Mouse (Mus musculus): ENCODE data around the gene Rpl9-ps1. TPM values are rescaled to one million over a fixed set of nuclear protein-coding genes. Genes with fewer than 3 reads are reported as not detected.

Rpl9-ps1 gene
- polyA plus RNA-seq, 1 experiment from 2014 or later: not detected

- ATAC-seq (ENCODE audit: insufficient read depth, low FRiP score, low TSS enrichment) (no peak), DNase-seq (ENCODE audit: low spot score) (no peak)
- Histone ChIP-seq H3K9ac (ENCODE audit: low read length) (no peak overlapping the region), H3K4me2 (ENCODE audit: low read depth) (no peak overlapping the region), H3K36me3 (ENCODE audit: control insufficient read depth, insufficient read depth, low read length) (no peaks in the 10 kb centered on the region), H3K27me3 (ENCODE audit: control insufficient read depth, insufficient read depth, low read length) (no peaks in the 10 kb centered on the region), H3K9me3 (ENCODE audit: control insufficient read depth, low read length) (no peaks in the 10 kb centered on the region), H3K4me3 (ENCODE audit: low read depth, low read length) (no peak overlapping the region), H3K27ac (ENCODE audit: low read depth, low read length) (no peak overlapping the region), H3K4me1 (ENCODE audit: control insufficient read depth, insufficient read depth, low read length) (no peaks in the 10 kb centered on the region)
- 80% methylated on average over 2 of the region's 2 CpGs for WGBS
These were observed 34.5 kb downstream of the Rpl9-ps1 start for GRCm38 (mm10) chr11:83610900-83611299.

- WGBS: 66% methylated on average over 1 of the region's 1 CpGs
- Histone ChIP-seq H3K9me3 (ENCODE audit: control insufficient read depth, low read length) (no peaks in the 10 kb centered on the region), H3K36me3 (ENCODE audit: control insufficient read depth, insufficient read depth, low read length) (no peaks in the 10 kb centered on the region), H3K9ac (ENCODE audit: low read length) (no peak overlapping the region), H3K4me3 (ENCODE audit: low read depth, low read length) (no peak overlapping the region), H3K4me2 (ENCODE audit: low read depth) (no peak overlapping the region), H3K4me1 (ENCODE audit: control insufficient read depth, insufficient read depth, low read length) (no peaks in the 10 kb centered on the region), H3K27ac (ENCODE audit: low read depth, low read length) (no peak overlapping the region), H3K27me3 (ENCODE audit: control insufficient read depth, insufficient read depth, low read length) (no peaks in the 10 kb centered on the region)
- ATAC-seq (ENCODE audit: insufficient read depth, low FRiP score, low TSS enrichment): no peak
- DNase-seq (ENCODE audit: low spot score): no peak
These were observed 39.0 kb downstream of the Rpl9-ps1 start for GRCm38 (mm10) chr11:83606396-83606795.

GRCm38 (mm10) chr11:83605535-83605934 is 39.9 kb downstream of the Rpl9-ps1 start:
- WGBS: 87% methylated on average over 3 of the region's 3 CpGs

GRCm38 (mm10) chr11:83604698-83605097 is 40.7 kb downstream of the Rpl9-ps1 start:
- 85% methylated on average over 4 of the region's 4 CpGs for WGBS
- Histone ChIP-seq H3K9me3 (ENCODE audit: control insufficient read depth, low read length) (no peaks in the 10 kb centered on the region), H3K27me3 (ENCODE audit: control insufficient read depth, insufficient read depth, low read length) (no peaks in the 10 kb centered on the region), H3K9ac (ENCODE audit: low read length) (no peak overlapping the region), H3K4me3 (ENCODE audit: low read depth, low read length) (no peak overlapping the region), H3K4me2 (ENCODE audit: low read depth) (no peak overlapping the region), H3K36me3 (ENCODE audit: control insufficient read depth, insufficient read depth, low read length) (no peaks in the 10 kb centered on the region), H3K4me1 (ENCODE audit: control insufficient read depth, insufficient read depth, low read length) (no peaks in the 10 kb centered on the region), H3K27ac (ENCODE audit: low read depth, low read length) (no peak overlapping the region)
- ATAC-seq (ENCODE audit: insufficient read depth, low FRiP score, low TSS enrichment) (no peak), DNase-seq (ENCODE audit: low spot score) (no peak)

More at GRCm38 (mm10) chr11:83605535-83605934, 39.9 kb downstream of the Rpl9-ps1 start:
- no peaks in the 10 kb centered on the region for H3K27me3 ChIP-seq (ENCODE audit: control insufficient read depth, insufficient read depth, low read length)
- no peak for ATAC-seq (ENCODE audit: insufficient read depth, low FRiP score, low TSS enrichment)
- no peak overlapping the region for H3K9ac ChIP-seq (ENCODE audit: low read length)
- H3K4me2 ChIP-seq (ENCODE audit: low read depth): no peak overlapping the region
- H3K4me3 ChIP-seq (ENCODE audit: low read depth, low read length): no peak overlapping the region
- no peaks in the 10 kb centered on the region for H3K36me3 ChIP-seq (ENCODE audit: control insufficient read depth, insufficient read depth, low read length)
- no peak overlapping the region for H3K27ac ChIP-seq (ENCODE audit: low read depth, low read length)
- DNase-seq (ENCODE audit: low spot score): no peak
- no peaks in the 10 kb centered on the region for H3K9me3 ChIP-seq (ENCODE audit: control insufficient read depth, low read length)
- H3K4me1 ChIP-seq (ENCODE audit: control insufficient read depth, insufficient read depth, low read length): no peaks in the 10 kb centered on the region

- Histone ChIP-seq H3K36me3 (ENCODE audit: control insufficient read depth, insufficient read depth, low read length) (no peaks in the 10 kb centered on the region), H3K9me3 (ENCODE audit: control insufficient read depth, low read length) (no peaks in the 10 kb centered on the region), H3K9ac (ENCODE audit: low read length) (no peak overlapping the region), H3K27ac (ENCODE audit: low read depth, low read length) (no peak overlapping the region), H3K27me3 (ENCODE audit: control insufficient read depth, insufficient read depth, low read length) (no peaks in the 10 kb centered on the region), H3K4me2 (ENCODE audit: low read depth) (no peak overlapping the region), H3K4me3 (ENCODE audit: low read depth, low read length) (no peak overlapping the region), H3K4me1 (ENCODE audit: control insufficient read depth, insufficient read depth, low read length) (no peaks in the 10 kb centered on the region)
- WGBS: 97% methylated on average over 3 of the region's 3 CpGs
- no peak for DNase-seq (ENCODE audit: low spot score)
- no peak for ATAC-seq (ENCODE audit: insufficient read depth, low FRiP score, low TSS enrichment)
These were observed 42.0 kb downstream of the Rpl9-ps1 start for GRCm38 (mm10) chr11:83603399-83603798.

- DNase-seq (ENCODE audit: low spot score) (no peak), ATAC-seq (ENCODE audit: insufficient read depth, low FRiP score, low TSS enrichment) (no peak)
- no peaks in the 10 kb centered on the region for H3K27me3 ChIP-seq (ENCODE audit: control insufficient read depth, insufficient read depth, low read length)
- H3K4me1 ChIP-seq (ENCODE audit: control insufficient read depth, insufficient read depth, low read length): no peaks in the 10 kb centered on the region
- H3K4me3 ChIP-seq (ENCODE audit: low read depth, low read length): no peak overlapping the region
- H3K9ac ChIP-seq (ENCODE audit: low read length): no peak overlapping the region
- H3K9me3 ChIP-seq (ENCODE audit: control insufficient read depth, low read length): no peaks in the 10 kb centered on the region
- 93% methylated on average over 2 of the region's 2 CpGs for WGBS
- H3K4me2 ChIP-seq (ENCODE audit: low read depth): no peak overlapping the region
- H3K27ac ChIP-seq (ENCODE audit: low read depth, low read length): no peak overlapping the region
- no peaks in the 10 kb centered on the region for H3K36me3 ChIP-seq (ENCODE audit: control insufficient read depth, insufficient read depth, low read length)
These were observed 44.8 kb downstream of the Rpl9-ps1 start for GRCm38 (mm10) chr11:83600576-83600975.

GRCm38 (mm10) chr11:83598991-83599390 is 46.4 kb downstream of the Rpl9-ps1 start:
- Histone ChIP-seq H3K27me3 (ENCODE audit: control insufficient read depth, insufficient read depth, low read length) (no peaks in the 10 kb centered on the region), H3K9me3 (ENCODE audit: control insufficient read depth, low read length) (no peaks in the 10 kb centered on the region), H3K4me2 (ENCODE audit: low read depth) (no peak overlapping the region), H3K36me3 (ENCODE audit: control insufficient read depth, insufficient read depth, low read length) (no peaks in the 10 kb centered on the region), H3K4me3 (ENCODE audit: low read depth, low read length) (no peak overlapping the region), H3K4me1 (ENCODE audit: control insufficient read depth, insufficient read depth, low read length) (no peaks in the 10 kb centered on the region), H3K9ac (ENCODE audit: low read length) (no peak overlapping the region), H3K27ac (ENCODE audit: low read depth, low read length) (no peak overlapping the region)
- DNase-seq (ENCODE audit: low spot score): no peak
- no peak for ATAC-seq (ENCODE audit: insufficient read depth, low FRiP score, low TSS enrichment)
- 85% methylated on average over 3 of the region's 3 CpGs for WGBS

GRCm38 (mm10) chr11:83598207-83598837 is 47.1 kb downstream of the Rpl9-ps1 start:
- ATAC-seq (ENCODE audit: insufficient read depth, low FRiP score, low TSS enrichment) (no peak), DNase-seq (ENCODE audit: low spot score) (no peak)
- Histone ChIP-seq H3K27me3 (ENCODE audit: control insufficient read depth, insufficient read depth, low read length) (no peaks in the 10 kb centered on the region), H3K4me1 (ENCODE audit: control insufficient read depth, insufficient read depth, low read length) (no peaks in the 10 kb centered on the region), H3K4me2 (ENCODE audit: low read depth) (no peak overlapping the region), H3K9ac (ENCODE audit: low read length) (no peak overlapping the region), H3K4me3 (ENCODE audit: low read depth, low read length) (no peak overlapping the region), H3K36me3 (ENCODE audit: control insufficient read depth, insufficient read depth, low read length) (no peaks in the 10 kb centered on the region), H3K9me3 (ENCODE audit: control insufficient read depth, low read length) (no peaks in the 10 kb centered on the region), H3K27ac (ENCODE audit: low read depth, low read length) (no peak overlapping the region)
- 87% methylated on average over 3 of the region's 3 CpGs for WGBS

GRCm38 (mm10) chr11:83597796-83598195 is 47.6 kb downstream of the Rpl9-ps1 start:
- Histone ChIP-seq H3K4me2 (ENCODE audit: low read depth) (no peak overlapping the region), H3K27ac (ENCODE audit: low read depth, low read length) (no peak overlapping the region), H3K27me3 (ENCODE audit: control insufficient read depth, insufficient read depth, low read length) (no peaks in the 10 kb centered on the region), H3K9ac (ENCODE audit: low read length) (no peak overlapping the region), H3K9me3 (ENCODE audit: control insufficient read depth, low read length) (no peaks in the 10 kb centered on the region), H3K4me3 (ENCODE audit: low read depth, low read length) (no peak overlapping the region), H3K4me1 (ENCODE audit: control insufficient read depth, insufficient read depth, low read length) (no peaks in the 10 kb centered on the region), H3K36me3 (ENCODE audit: control insufficient read depth, insufficient read depth, low read length) (no peaks in the 10 kb centered on the region)
- no peak for ATAC-seq (ENCODE audit: insufficient read depth, low FRiP score, low TSS enrichment)
- no peak for DNase-seq (ENCODE audit: low spot score)
- 89% methylated on average over 7 of the region's 7 CpGs for WGBS
